Mouse (Mus musculus): Measurements from ENCODE around the gene Capzb. TPM values are rescaled to one million over a fixed set of nuclear protein-coding genes. Genes with fewer than 3 reads are reported as not detected.

Gene Capzb
- total RNA-seq, 2 experiments from 2014 or later = 35.6 to 94.3 TPM

GRCm38 (mm10) chr4:139289017-139289416, 96.3 kb downstream of the Capzb start:
- ATAC-seq (replicated peaks; ENCODE audit: low FRiP score, poor library complexity, severe bottlenecking) = 0 out of 2 replicates have a peak, but pooled peaks have one; percentile 41

DNA sequence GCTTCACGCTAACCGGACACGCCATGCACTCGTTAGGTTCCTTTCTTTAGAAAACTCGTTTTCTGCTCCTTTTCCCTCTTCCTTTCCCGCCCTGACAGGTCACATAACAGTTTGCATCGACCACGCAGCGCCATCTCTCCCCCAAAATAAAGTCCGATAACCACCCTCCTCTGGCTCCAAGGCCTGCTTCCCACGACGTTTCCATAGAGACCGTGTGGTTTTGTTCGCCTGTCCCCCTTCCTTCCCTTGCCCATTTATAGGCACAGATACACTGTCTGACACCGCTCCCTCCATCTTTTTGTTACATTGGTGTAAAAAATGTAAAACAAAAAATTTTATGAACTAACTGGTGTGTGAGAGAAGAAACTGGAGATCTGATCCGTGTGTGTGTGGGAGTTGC, 98.4 kb downstream of the Capzb start:
- ATAC-seq (replicated peaks; ENCODE audit: low FRiP score, poor library complexity, severe bottlenecking) = no peak

DNA sequence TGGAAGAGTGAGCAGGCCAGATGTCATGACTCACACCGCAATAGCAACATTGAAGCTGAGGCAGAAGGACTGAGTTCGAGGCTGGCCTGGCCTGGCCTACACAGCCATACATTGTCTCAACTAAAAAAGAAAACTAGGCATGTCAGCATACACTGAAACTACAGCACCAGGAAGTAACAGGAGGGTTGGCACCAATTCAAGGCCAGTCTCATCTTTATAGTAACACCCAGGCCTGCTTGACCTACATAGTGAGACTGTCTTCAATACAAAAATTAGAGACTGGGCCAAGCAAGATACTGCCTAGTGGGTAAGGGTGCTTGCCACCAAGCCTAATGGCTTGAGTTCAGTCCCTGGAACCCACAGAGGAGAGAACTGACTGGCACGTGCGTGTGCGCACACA, 99.3 kb downstream of the Capzb start:
- ATAC-seq (replicated peaks; ENCODE audit: low FRiP score, poor library complexity, severe bottlenecking) = no peak

DNA sequence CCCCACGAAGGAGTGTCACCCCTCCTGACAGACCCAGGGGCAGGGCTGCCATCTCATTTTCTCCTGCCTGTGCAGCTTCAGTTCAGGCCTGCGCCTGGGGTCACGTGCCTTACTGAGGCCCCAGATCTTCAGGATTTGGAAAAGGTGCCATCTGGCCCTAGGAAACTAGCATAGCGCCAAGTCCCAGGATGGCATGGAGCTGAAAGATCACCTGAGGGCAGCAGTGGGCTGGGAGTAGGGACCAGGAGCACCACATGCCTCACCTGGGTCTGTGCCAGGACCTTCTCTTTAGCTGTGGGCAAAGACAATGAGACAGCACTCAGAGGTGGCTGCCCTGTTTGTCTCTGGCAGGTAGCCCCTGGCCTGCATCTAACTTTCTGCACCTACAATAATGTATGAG, 104.9 kb downstream of the Capzb start:
- ATAC-seq (replicated peaks; ENCODE audit: low FRiP score, poor library complexity, severe bottlenecking) = no peak

DNA sequence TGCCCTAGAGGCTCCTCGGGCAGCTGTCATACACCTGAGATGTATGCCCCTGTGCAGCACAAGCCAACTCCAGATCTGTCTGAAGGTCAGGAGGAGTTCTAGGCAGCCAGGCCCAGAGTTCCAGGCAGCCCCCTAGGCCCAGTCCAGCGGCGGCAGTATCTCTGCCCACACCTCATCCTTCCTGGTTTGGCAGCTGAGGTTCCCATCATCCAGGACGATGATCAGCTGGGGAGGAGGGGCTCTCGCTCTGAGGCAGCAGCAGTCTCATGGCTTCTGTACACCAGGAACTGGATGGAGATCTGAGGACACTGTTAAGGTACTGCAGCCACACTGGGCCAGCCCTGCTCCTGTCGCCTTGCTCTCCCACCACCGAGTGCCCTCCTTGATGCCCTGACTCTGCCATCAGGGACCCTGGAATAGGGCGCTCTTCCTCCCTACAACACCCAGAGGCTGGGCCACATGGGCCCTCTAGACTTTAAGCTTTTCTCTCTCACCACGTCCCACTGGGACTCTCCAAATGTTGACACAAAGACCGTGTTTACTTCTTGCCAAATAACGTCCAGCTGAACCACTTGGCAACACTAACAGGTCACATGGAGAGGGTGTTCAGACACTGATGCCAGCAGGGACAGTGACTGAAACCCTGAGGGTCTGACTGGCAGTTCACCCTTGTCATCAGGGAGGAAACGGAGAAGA, 106.1 kb downstream of the Capzb start:
- ATAC-seq (replicated peaks; ENCODE audit: low FRiP score, poor library complexity, severe bottlenecking) = no peak

DNA sequence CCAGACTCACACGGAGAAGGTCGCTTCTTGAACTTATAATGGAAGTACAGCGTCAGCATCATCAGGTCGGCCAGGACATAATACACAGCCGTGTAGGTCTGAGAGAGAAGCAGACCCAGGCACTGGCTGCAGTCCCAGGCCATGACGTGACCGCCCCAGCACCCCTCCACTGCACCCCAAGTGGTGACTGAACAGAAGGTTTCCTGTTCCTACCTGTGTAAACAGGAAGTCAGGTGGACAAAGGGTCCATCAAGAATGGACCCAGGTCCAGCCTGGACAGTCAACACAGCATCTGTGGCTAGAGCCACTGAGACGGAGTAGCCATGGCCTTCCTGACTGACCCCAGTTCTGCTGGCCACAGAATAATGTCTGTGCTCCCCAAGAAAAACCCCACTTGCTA, 109.1 kb downstream of the Capzb start:
- ATAC-seq (replicated peaks; ENCODE audit: low FRiP score, poor library complexity, severe bottlenecking) = no peak

GRCm38 (mm10) chr4:139302241-139302640, 109.5 kb downstream of the Capzb start:
- ATAC-seq (replicated peaks; ENCODE audit: low FRiP score, poor library complexity, severe bottlenecking) = no peak

DNA sequence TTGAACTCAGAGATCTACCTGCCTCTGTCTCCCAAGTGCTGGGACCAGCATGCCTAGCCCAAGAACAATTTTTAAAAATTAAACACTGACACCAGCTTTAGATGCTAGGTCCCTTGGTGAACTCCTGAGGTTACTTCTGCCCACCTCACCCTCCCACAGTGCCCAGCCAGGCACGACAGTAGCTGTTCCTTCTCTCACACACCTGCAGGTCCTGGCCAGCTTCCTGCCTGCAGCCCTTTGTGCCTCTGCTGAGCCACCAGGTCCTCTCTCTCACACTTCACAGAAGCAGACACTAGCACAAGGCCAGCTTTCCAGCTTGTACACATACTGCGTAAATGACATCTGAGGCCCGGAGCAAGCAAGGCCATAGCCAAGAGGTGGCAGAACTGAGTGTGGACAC, 112.8 kb downstream of the Capzb start:
- no peak for ATAC-seq (replicated peaks; ENCODE audit: low FRiP score, poor library complexity, severe bottlenecking)

DNA sequence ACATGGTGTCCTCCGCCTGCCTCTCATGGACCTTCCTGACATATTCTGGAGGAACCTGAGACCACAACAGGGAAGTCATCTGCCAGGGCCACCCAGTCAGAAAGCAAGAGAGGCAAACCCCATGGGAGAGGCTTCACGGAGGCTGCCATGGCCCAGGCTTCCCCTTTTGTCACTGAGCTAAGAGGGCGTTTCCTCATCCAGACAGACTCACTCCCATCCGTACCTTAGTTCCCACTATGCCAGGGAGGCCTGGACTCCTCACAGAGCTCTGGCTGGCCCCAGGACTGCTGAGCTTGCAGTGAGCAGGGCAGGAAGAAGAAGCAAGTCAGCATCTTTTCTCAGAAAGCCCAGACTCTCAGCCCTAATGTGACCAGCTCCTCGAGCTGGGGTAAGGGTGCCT, 115.2 kb downstream of the Capzb start:
- ATAC-seq (replicated peaks; ENCODE audit: low FRiP score, poor library complexity, severe bottlenecking) = no peak

GRCm38 (mm10) chr4:139309651-139310050, 117.0 kb downstream of the Capzb start:
- no peak for ATAC-seq (replicated peaks; ENCODE audit: low FRiP score, poor library complexity, severe bottlenecking)

- peak; percentile 93 for ATAC-seq (replicated peaks; ENCODE audit: low FRiP score, poor library complexity, severe bottlenecking)
Observed at GRCm38 (mm10) chr4:139310171-139310898, 117.6 kb downstream of the Capzb start, which contains the start of the genes Pqlc2 and Akr7a5. Gene Pqlc2, minus strand, starts transcription at chr4:139310708. Gene Akr7a5, plus strand, starts transcription at chr4:139310744.

DNA sequence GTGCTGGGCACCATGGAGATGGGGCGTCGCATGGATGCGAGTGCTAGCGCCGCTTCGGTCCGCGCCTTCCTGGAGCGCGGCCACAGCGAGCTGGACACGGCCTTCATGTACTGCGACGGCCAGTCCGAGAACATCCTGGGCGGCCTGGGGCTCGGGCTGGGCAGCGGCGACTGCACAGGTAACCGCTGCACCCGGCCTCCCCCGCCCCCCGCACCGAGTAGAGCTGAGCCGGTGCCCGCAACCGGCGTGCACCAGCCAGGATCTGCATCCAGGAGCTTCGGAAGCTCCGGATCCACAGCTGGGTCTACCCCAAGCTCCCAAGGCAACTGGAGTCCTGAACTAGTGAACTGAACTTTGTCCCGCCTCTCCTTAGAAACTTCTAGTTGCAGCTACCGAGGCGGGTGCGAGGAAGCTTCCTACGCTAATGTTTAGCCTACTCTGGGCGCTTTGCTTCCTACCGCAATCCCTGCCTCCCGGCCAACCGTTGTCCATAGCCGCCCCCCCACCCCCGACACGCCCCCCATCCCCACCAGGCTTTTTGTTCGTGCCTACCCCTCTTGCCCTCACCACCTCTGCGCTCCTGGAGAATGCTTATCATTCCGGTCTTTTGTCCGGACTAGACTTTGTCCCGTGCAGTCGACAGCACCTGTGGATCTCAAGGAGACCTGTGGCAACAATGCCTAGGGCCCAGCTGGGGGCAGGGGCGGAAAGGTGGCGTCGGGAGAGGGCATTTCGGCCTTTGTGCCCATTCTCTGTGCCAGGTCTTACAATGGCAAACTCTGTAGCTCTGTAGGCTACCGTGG, 118.4 kb downstream of the Capzb start:
- no peak for ATAC-seq (replicated peaks; ENCODE audit: low FRiP score, poor library complexity, severe bottlenecking)

- ATAC-seq (replicated peaks; ENCODE audit: low FRiP score, poor library complexity, severe bottlenecking) = no peak
Observed at GRCm38 (mm10) chr4:139311707-139312106, 119.0 kb downstream of the Capzb start.

DNA sequence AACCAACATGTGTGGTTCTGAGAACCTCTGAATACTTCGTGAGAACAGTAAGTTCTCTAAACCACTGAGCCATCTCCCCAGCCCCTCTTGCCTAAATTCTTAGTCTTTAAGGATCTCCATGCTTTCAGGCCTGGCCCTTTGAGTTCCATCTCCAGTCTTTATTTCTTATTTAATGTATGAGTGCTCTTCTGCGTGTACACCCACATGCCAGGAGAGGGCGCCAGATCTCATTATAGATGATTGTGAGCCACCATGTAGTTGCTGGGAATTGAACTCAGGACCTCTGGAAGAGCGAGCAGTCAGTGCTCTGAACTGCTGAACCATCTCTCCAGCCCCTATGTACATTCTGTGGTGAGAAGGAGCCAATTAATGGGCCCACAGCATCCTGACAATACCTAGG, 119.9 kb downstream of the Capzb start:
- ATAC-seq (replicated peaks; ENCODE audit: low FRiP score, poor library complexity, severe bottlenecking) = no peak

- no peak for ATAC-seq (replicated peaks; ENCODE audit: low FRiP score, poor library complexity, severe bottlenecking)
Observed at GRCm38 (mm10) chr4:139318449-139318848, 125.8 kb downstream of the Capzb start.

- no peak for ATAC-seq (replicated peaks; ENCODE audit: low FRiP score, poor library complexity, severe bottlenecking)
Observed at GRCm38 (mm10) chr4:139319740-139320139, 127.0 kb downstream of the Capzb start.

DNA sequence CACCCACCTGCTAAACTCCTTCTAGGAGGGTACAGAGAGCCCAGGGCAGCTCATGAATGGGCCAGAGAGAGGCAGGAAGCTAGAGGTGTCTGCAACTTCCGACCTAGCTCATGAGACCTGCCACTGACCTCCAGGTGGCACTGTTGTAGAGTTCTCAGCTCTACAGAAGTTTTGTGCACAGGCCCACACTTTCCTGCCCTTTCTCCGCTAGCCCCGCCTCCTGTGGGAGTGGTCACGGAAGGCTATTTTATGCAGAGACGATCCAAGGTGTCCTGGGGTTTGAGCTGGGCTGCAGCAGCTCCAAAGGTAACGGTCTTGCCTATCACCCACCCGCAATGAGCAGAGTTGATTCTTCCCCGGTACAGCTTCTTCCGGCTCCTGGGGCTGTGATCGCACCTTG, 137.9 kb downstream of the Capzb start:
- peak; percentile 94 for ATAC-seq (replicated peaks; ENCODE audit: low FRiP score, poor library complexity, severe bottlenecking)

DNA sequence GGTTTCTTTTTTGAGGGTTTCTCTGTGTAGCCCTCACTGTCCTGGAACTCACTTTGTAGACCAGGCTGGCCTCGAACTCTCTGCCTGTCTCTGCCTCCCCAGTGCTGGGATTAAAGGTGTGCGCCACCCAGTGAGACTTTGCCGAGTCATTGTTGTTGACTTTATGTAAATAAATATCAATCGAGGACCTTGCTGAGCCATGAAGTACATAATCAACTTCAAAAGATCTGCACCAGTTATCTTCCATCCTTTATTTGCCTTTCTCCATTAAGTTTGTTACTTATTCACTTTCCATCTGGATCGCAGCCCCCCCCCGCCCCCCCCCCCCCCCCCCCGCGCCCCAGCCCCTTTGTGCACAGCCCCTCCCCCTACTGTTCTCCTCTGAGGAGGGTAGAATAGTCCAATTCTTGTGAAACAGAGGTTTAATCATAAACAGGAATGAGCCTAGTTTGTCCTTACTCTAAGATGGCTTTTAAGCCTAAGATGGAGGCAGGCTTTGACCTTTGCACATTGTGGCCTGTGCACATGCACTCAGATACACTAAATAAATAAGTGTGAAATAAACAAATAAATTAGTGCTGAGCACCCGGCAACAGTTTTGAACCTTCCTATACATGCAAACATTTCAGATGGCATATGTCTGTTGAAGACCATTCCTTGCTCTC, 142.1 kb downstream of the Capzb start:
- ATAC-seq (replicated peaks; ENCODE audit: low FRiP score, poor library complexity, severe bottlenecking) = no peak

DNA sequence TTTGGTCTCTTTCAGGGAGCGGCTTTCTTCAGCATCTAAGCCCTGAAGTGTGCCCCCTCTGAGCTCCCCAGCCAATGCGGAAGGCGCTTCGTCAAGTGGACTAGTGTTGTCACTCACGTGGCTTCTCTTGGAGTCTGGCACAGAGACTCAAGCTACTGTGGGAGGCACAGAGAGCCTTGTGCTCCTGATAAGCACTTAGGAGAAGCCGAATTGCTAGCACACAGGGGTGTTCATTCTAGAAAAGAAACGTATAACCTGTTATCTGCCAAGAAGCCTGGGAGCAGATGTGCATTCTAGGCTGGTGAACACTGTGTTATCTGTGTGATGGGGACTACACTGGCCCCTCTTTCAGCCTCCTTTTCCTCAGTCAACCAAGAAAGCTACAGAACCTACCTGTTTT, 142.8 kb downstream of the Capzb start:
- peak; percentile 60 for ATAC-seq (replicated peaks; ENCODE audit: low FRiP score, poor library complexity, severe bottlenecking)
